Mouse (Mus musculus) forebrain, embryonic 11.5 days (tissue): ENCODE measurements around the gene Nf2. TPM values are rescaled to one million over a fixed set of nuclear protein-coding genes. Genes with fewer than 3 reads are reported as not detected.

Experiments
- ATAC-seq: fragments of 200-750 bp; cut with Nextera tagmentation; replicated peaks from 2 replicates; pipeline ENCODE4 v1.8.0; 2017; ENCODE audit warnings: moderate TSS enrichment; ENCODE audit not compliant: low FRiP score
- DNase-seq: peaks from one replicate; pipeline ENCODE4 v3.0.0-alpha.2; 2017; ENCODE audit warnings: low spot score
- H3K27ac ChIP-seq: fragments of 300-500 bp; sonication (generic); 2 replicates; pipeline ENCODE4 v1.5.1; 2014; ENCODE audit warnings: low read depth, low read length
- H3K27me3 ChIP-seq: fragments of 300-500 bp; sonication (generic); 2 replicates; pipeline ENCODE4 v1.6.1; 2014; ENCODE audit warnings: mild to moderate bottlenecking, low read length, mixed read lengths; ENCODE audit not compliant: control insufficient read depth, insufficient read depth
- H3K36me3 ChIP-seq: fragments of 300-500 bp; sonication (generic); 2 replicates; pipeline ENCODE4 v1.6.1; 2014; ENCODE audit warnings: mild to moderate bottlenecking, low read length, moderate library complexity, mixed read lengths; ENCODE audit not compliant: control insufficient read depth, insufficient read depth
- H3K4me1 ChIP-seq: fragments of 300-500 bp; sonication (generic); replicated peaks from 2 replicates; pipeline ENCODE4 v1.6.1; 2014; ENCODE audit warnings: low read length, mixed read lengths; ENCODE audit not compliant: control insufficient read depth, insufficient read depth
- H3K4me2 ChIP-seq: fragments of 300-500 bp; sonication (generic); 2 replicates; pipeline ENCODE4 v1.6.1; 2014; ENCODE audit warnings: low read depth, mild to moderate bottlenecking, low read length, moderate library complexity, mixed read lengths; ENCODE audit not compliant: severe bottlenecking
- H3K4me3 ChIP-seq: fragments of 300-500 bp; sonication (generic); 2 replicates; pipeline ENCODE4 v1.5.1; 2014; ENCODE audit warnings: low read depth, low read length
- H3K9ac ChIP-seq: fragments of 300-500 bp; sonication (generic); 2 replicates; pipeline ENCODE4 v1.6.1; 2014; ENCODE audit warnings: low read length
- H3K9me3 ChIP-seq: fragments of 300-500 bp; sonication (generic); 2 replicates; pipeline ENCODE4 v1.6.1; 2016; ENCODE audit warnings: low read length, mixed read lengths; ENCODE audit not compliant: control insufficient read depth
- WGBS: fragments of 180-500 bp; shearing (Covaris S2); extraction: QIAGEN DNeasy Blood & Tissue Kit; methylation state at CpG from one replicate; pipeline ENCODE4 v1.1.7; 2014; 5-methylcytosine and 5-hydroxymethylcytosine counted together
- polyA plus RNA-seq: library from polyadenylated mRNA; unstranded; fragments of >200 nt; fragmentation: Nextera tagmentation; extraction: Ambion mirVana; gene quantifications from 2 replicates; pipeline ENCODE4 v1.2.1, GENCODE M21; 2014

Nf2 gene
- polyA plus RNA-seq, 1 experiment from 2014 or later = 57.4 TPM

DNA sequence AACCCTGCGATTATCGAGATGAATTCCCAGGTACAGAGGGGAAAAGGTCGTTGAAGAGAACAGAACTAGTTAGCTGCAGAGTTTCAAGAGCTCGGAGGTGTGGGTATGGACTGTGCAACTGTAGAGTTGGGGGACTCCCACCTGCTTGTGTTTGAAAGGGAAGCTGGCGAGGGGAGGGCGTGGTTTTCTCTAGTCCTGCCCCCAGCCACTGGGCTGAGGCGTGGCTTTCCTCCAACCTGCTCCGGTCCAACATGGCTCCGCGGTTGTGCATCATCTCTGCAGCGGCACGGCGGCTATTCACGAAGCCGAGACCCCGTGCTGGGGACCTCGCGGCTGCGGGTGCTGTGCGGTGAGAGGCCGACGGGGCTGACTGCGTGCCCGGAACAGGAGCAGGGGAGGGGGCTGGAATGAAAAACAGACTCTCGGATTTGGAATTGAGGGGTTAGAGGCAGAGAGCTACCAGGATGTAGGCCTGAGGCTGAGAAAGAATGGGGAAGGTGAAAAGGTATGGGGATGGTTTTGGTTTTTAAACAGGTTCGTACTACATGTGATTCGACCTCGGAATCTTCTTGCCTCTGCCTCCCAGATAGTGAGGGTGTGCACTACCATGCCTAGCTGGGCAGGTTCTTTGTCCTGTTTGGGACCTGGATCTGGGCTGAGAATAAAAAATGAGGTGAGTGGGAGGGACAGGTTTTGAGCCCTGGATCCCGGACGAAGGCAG lies 24.6 kb upstream of the Nf2 start, which contains the start of gene Nipsnap1:
Nipsnap1 (plus strand) TSS at position 197 of the 721 bp plus-strand sequence.
- Histone ChIP-seq H3K4me2 (peak within 1 kb of the TSS; percentile 71), H3K27ac (no peak within 1 kb of the TSS), H3K9me3 (no peaks in the 10 kb centered on the region), H3K4me1 (peaks cover 2% of the 10 kb centered on the region; the same call in 1 of the 2 replicates), H3K36me3 (no peaks in the 10 kb centered on the region), H3K4me3 (peak within 1 kb of the TSS; percentile 77), H3K9ac (peak within 1 kb of the TSS; percentile 83), H3K27me3 (no peaks in the 10 kb centered on the region)
- peak; percentile 94 for ATAC-seq
- WGBS = 2% methylated on average over 30 of the region's 30 CpGs
- peak; percentile 93 for DNase-seq

GRCm38 (mm10) chr11:4865645-4866251 lies 16.4 kb upstream of the Nf2 start:
- Histone ChIP-seq H3K9ac (no peak overlapping the region), H3K4me2 (no peak overlapping the region), H3K27me3 (no peaks in the 10 kb centered on the region), H3K4me3 (no peak overlapping the region), H3K36me3 (no peaks in the 10 kb centered on the region), H3K4me1 (no peaks in the 10 kb centered on the region), H3K27ac (no peak overlapping the region), H3K9me3 (no peaks in the 10 kb centered on the region)
- 30% methylated on average over 10 of the region's 10 CpGs for WGBS
- DNase-seq (peak; percentile 75), ATAC-seq (no peak)

DNA sequence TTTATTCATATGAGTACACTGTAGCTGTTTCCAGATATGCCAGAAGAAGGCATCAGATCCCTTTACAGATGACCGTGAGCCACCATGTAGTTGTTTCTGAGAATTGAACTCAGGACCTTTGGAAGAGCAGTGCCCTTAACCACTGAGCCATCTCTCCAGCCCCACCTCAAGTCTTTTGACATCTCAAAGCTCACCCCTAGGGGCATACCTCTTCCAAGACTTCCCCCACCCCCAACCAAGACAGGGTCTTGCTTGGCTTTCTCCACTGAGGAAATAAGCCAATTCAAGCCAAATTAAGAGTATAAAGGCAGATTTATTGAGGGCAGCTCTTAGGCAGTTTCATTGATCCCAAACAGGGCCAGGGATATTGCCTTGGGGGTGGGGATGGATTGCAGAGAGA lies 13.4 kb upstream of the Nf2 start:
- ATAC-seq (no peak), DNase-seq (no peak)
- Histone ChIP-seq H3K27me3 (no peaks in the 10 kb centered on the region), H3K9me3 (no peaks in the 10 kb centered on the region), H3K27ac (no peak overlapping the region), H3K36me3 (no peaks in the 10 kb centered on the region), H3K9ac (no peak overlapping the region), H3K4me1 (no peaks in the 10 kb centered on the region), H3K4me2 (no peak overlapping the region), H3K4me3 (no peak overlapping the region)
- WGBS = 90% methylated on average over 1 of the region's 1 CpGs

- ATAC-seq (no peak), DNase-seq (no peak)
- H3K36me3 ChIP-seq = no peaks in the 10 kb centered on the region
- no peak overlapping the region for H3K27ac ChIP-seq
- no peaks in the 10 kb centered on the region for H3K9me3 ChIP-seq
- no peaks in the 10 kb centered on the region for H3K4me1 ChIP-seq
- no peak overlapping the region for H3K4me2 ChIP-seq
- no peak overlapping the region for H3K4me3 ChIP-seq
- WGBS = 53% methylated on average over 11 of the region's 11 CpGs
- H3K9ac ChIP-seq = no peak overlapping the region
- no peaks in the 10 kb centered on the region for H3K27me3 ChIP-seq
Measured at GRCm38 (mm10) chr11:4861816-4862604, 12.7 kb upstream of the Nf2 start.

GRCm38 (mm10) chr11:4860986-4861385 lies 11.7 kb upstream of the Nf2 start:
- H3K4me2 ChIP-seq = no peak overlapping the region
- no peaks in the 10 kb centered on the region for H3K4me1 ChIP-seq
- no peak for DNase-seq
- WGBS = 58% methylated on average over 1 of the region's 1 CpGs
- H3K4me3 ChIP-seq = no peak overlapping the region
- H3K9ac ChIP-seq = no peak overlapping the region
- no peaks in the 10 kb centered on the region for H3K27me3 ChIP-seq
- no peak overlapping the region for H3K27ac ChIP-seq
- no peak for ATAC-seq
- H3K9me3 ChIP-seq = no peaks in the 10 kb centered on the region
- H3K36me3 ChIP-seq = no peaks in the 10 kb centered on the region

- H3K27me3 ChIP-seq = no peaks in the 10 kb centered on the region
- no peak overlapping the region for H3K4me3 ChIP-seq
- H3K27ac ChIP-seq = no peak overlapping the region
- DNase-seq (no peak), ATAC-seq (no peak)
- no peaks in the 10 kb centered on the region for H3K9me3 ChIP-seq
- H3K9ac ChIP-seq = no peak overlapping the region
- H3K4me1 ChIP-seq = no peaks in the 10 kb centered on the region
- H3K4me2 ChIP-seq = no peak overlapping the region
- H3K36me3 ChIP-seq = no peaks in the 10 kb centered on the region
- WGBS = 66% methylated on average over 2 of the region's 2 CpGs
Measured at GRCm38 (mm10) chr11:4858416-4858815, 9.1 kb upstream of the Nf2 start.

GRCm38 (mm10) chr11:4854181-4854580 lies 4.8 kb upstream of the Nf2 start:
- Histone ChIP-seq H3K27ac (no peak overlapping the region), H3K4me3 (no peak overlapping the region), H3K9me3 (no peaks in the 10 kb centered on the region), H3K9ac (no peak overlapping the region), H3K36me3 (no peaks in the 10 kb centered on the region), H3K27me3 (no peaks in the 10 kb centered on the region), H3K4me1 (no peaks in the 10 kb centered on the region), H3K4me2 (no peak overlapping the region)
- ATAC-seq = no peak
- 93% methylated on average over 5 of the region's 5 CpGs for WGBS
- DNase-seq = no peak

- no peak for ATAC-seq
Measured at GRCm38 (mm10) chr11:4853021-4853420, 3.7 kb upstream of the Nf2 start.

More at GRCm38 (mm10) chr11:4853021-4853420, 3.7 kb upstream of the Nf2 start:
- H3K4me1 ChIP-seq = peaks cover under 1% of the 10 kb centered on the region; the same call in 1 of the 2 replicates
- no peak overlapping the region for H3K27ac ChIP-seq
- no peak overlapping the region for H3K4me3 ChIP-seq
- H3K9me3 ChIP-seq = no peaks in the 10 kb centered on the region
- H3K9ac ChIP-seq = no peak overlapping the region
- H3K27me3 ChIP-seq = no peaks in the 10 kb centered on the region
- H3K36me3 ChIP-seq = no peaks in the 10 kb centered on the region
- no peak overlapping the region for H3K4me2 ChIP-seq
- DNase-seq = no peak
